Mouse (Mus musculus) hindbrain, embryonic 16.5 days (tissue): ENCODE data around the gene Prr14. TPM values are rescaled to one million over a fixed set of nuclear protein-coding genes. Genes with fewer than 3 reads are reported as not detected.

Experiments
- ATAC-seq: fragments of 200-750 bp; cut with Nextera tagmentation; 2 replicates; pipeline ENCODE4 v1.8.0; 2017; ENCODE audit warnings: moderate TSS enrichment, moderate library complexity
- H3K27ac ChIP-seq: fragments of 300-500 bp; sonication (generic); 2 replicates; pipeline ENCODE4 v1.5.1; 2014; ENCODE audit warnings: low read depth, mild to moderate bottlenecking, control low read depth, low read length, moderate library complexity
- H3K27me3 ChIP-seq: fragments of 300-500 bp; sonication (generic); replicated peaks from 2 replicates; pipeline ENCODE4 v1.6.1; 2014; ENCODE audit warnings: low read length; ENCODE audit not compliant: control insufficient read depth, insufficient read depth
- H3K36me3 ChIP-seq: fragments of 300-500 bp; sonication (generic); 2 replicates; pipeline ENCODE4 v1.6.1; 2014; ENCODE audit warnings: mild to moderate bottlenecking, low read length, moderate library complexity, mixed read lengths; ENCODE audit not compliant: control insufficient read depth, insufficient read depth
- H3K4me1 ChIP-seq: fragments of 300-500 bp; sonication (generic); 2 replicates; pipeline ENCODE4 v1.6.1; 2014; ENCODE audit warnings: low read depth, low read length; ENCODE audit not compliant: control insufficient read depth, insufficient read depth
- H3K4me2 ChIP-seq: fragments of 300-500 bp; sonication (generic); 2 replicates; pipeline ENCODE4 v1.6.1; 2014; ENCODE audit warnings: mild to moderate bottlenecking, low read length, control low read depth, moderate library complexity
- H3K4me3 ChIP-seq: fragments of 300-500 bp; sonication (generic); 2 replicates; pipeline ENCODE4 v1.5.1; 2014; ENCODE audit warnings: mild to moderate bottlenecking, low read length, control low read depth, moderate library complexity
- H3K9ac ChIP-seq: fragments of 300-500 bp; sonication (generic); 2 replicates; pipeline ENCODE4 v1.6.1; 2014; ENCODE audit warnings: low read depth, mild to moderate bottlenecking, control low read depth, low read length, moderate library complexity
- H3K9me3 ChIP-seq: fragments of 300-500 bp; sonication (generic); 2 replicates; pipeline ENCODE4 v1.6.1; 2014; ENCODE audit warnings: mild to moderate bottlenecking, low read length, moderate library complexity; ENCODE audit not compliant: control insufficient read depth
- WGBS: fragments of 180-500 bp; shearing (Covaris S2); extraction: QIAGEN DNeasy Blood & Tissue Kit; methylation state at CpG from one replicate; pipeline ENCODE4 v1.1.7; 2014; 5-methylcytosine and 5-hydroxymethylcytosine counted together
- polyA plus RNA-seq: library from polyadenylated mRNA; unstranded; fragments of >200 nt; fragmentation: Nextera tagmentation; extraction: Ambion mirVana; gene quantifications from 2 replicates; pipeline ENCODE4 v1.2.1, GENCODE M21; 2015

Prr14 gene
- polyA plus RNA-seq, 1 experiment from 2014 or later = 29.0 TPM

DNA sequence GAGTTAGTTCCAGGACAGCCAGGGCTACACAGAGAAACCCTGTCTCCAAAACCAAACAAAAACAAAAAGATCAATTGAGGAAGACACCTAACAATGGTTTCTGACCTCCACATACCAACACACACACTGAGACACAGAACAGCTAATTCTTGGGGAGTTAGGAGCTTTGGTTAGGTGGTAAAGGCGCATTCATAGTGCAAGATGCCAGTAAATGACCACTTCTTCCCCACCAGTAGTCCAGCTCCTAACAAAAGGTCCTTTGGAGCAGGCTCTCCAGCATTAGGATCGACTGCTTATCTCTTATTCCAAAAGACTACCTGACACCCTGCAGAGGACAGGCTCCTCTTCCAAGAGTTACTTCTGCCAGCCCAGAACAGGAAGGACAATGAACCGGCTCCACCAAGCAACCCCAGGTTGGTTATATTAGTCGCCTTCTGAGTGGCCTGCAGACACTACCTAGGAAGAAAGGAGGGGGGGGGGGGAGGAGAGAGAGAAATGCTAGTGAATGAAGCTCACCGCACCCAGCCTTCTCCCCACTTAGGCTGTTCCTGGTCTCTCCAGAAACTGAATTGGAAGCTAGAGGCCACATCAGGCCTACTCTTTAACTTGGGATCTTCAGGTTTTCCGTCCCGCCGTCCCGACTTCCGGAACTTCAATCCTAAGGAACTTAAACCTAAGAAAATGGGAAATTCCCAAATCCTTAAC lies 10.8 kb downstream of the Prr14 start:
- WGBS = 7% methylated on average over 10 of the region's 10 CpGs
- H3K4me2 ChIP-seq = peak overlapping the region; percentile 67

GRCm38 (mm10) chr7:127470743-127471645 lies 11.6 kb downstream of the Prr14 start:
- peak; percentile 96 for ATAC-seq
- Histone ChIP-seq H3K27me3 (no peaks in the 10 kb centered on the region), H3K9me3 (no peaks in the 10 kb centered on the region), H3K9ac (peak overlapping the region; percentile 93), H3K36me3 (peaks cover 26% of the 10 kb centered on the region), H3K4me2 (peak overlapping the region; percentile 67), H3K4me1 (peaks cover 9% of the 10 kb centered on the region), H3K27ac (peak overlapping the region; percentile 97), H3K4me3 (peak overlapping the region; percentile 86)
- 1% methylated on average over 46 of the region's 46 CpGs for WGBS

More for the DNA sequence above, 10.8 kb downstream of the Prr14 start:
- peak overlapping the region; percentile 51 for H3K9ac ChIP-seq
- H3K27me3 ChIP-seq = no peaks in the 10 kb centered on the region
- H3K9me3 ChIP-seq = no peaks in the 10 kb centered on the region
- no peak for ATAC-seq
- peak overlapping the region; percentile 86 for H3K4me3 ChIP-seq
- H3K36me3 ChIP-seq = peaks cover 18% of the 10 kb centered on the region
- H3K27ac ChIP-seq = peak overlapping the region; percentile 97
- H3K4me1 ChIP-seq = peaks cover 9% of the 10 kb centered on the region

DNA sequence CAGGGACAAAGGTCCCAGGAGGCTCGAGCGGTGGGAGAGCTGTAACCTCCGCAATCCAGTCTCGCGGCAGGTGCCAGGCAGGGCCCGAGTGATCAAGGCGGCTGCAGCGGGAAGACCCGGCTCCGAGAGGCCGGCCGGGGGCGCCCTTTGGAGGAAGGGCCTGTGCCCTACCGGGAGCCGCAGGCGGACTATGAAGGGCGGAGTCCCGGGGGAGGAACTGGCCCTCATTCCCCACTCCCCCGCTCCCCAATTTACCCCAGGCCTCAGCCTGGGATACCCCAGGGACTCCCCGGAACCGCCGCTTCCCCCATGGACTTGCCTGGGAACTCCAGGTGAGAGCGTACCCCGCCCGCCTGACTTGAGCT lies 12.2 kb downstream of the Prr14 start:
- Histone ChIP-seq H3K9me3 (no peaks in the 10 kb centered on the region), H3K27ac (peak overlapping the region; percentile 97), H3K36me3 (peaks cover 32% of the 10 kb centered on the region), H3K4me3 (peak overlapping the region; percentile 86), H3K4me1 (peaks cover 9% of the 10 kb centered on the region), H3K9ac (peak overlapping the region; percentile 93), H3K27me3 (no peaks in the 10 kb centered on the region), H3K4me2 (peak overlapping the region; percentile 67)
- ATAC-seq = peak; percentile 10
- 0% methylated on average over 15 of the region's 25 CpGs for WGBS

DNA sequence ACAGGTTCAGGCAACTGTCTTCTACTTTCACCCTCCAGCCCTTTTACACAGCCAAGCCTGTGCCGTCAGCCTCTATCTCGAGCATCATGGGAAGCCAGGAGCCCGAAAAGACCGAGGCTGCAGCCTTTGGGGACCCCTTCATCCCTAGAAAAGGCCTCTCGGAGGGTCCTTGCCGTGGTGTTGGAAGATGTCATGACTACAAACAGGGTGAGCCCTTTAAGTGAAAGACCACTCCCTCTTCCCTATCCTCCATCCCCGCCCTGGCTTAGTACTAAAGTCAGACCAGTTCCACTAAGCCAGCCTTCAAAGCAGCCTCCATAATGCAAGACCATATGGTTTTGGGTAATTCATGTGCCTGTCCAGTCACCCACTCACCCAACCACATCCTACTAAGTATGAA lies 12.6 kb downstream of the Prr14 start:
- Histone ChIP-seq H3K9me3 (no peaks in the 10 kb centered on the region), H3K4me1 (peaks cover 13% of the 10 kb centered on the region), H3K36me3 (peaks cover 34% of the 10 kb centered on the region), H3K27ac (peak overlapping the region; percentile 97), H3K9ac (peak overlapping the region; percentile 93), H3K4me3 (peak overlapping the region; percentile 86), H3K27me3 (no peaks in the 10 kb centered on the region), H3K4me2 (peak overlapping the region; percentile 67)
- WGBS = 0% methylated on average over 7 of the region's 7 CpGs
- peak; percentile 4; the same call in 1 of the 2 replicates for ATAC-seq

- ATAC-seq = no peak
- H3K4me3 ChIP-seq = no peak overlapping the region
- no peak overlapping the region for H3K9ac ChIP-seq
- H3K27me3 ChIP-seq = no peaks in the 10 kb centered on the region
- H3K4me1 ChIP-seq = peaks cover 16% of the 10 kb centered on the region
- H3K36me3 ChIP-seq = peaks cover 34% of the 10 kb centered on the region
- H3K9me3 ChIP-seq = no peaks in the 10 kb centered on the region
- H3K27ac ChIP-seq = no peak overlapping the region
- WGBS = 78% methylated on average over 5 of the region's 5 CpGs
- no peak overlapping the region for H3K4me2 ChIP-seq
These were observed 14.3 kb downstream of the Prr14 start for GRCm38 (mm10) chr7:127473705-127474104.

DNA sequence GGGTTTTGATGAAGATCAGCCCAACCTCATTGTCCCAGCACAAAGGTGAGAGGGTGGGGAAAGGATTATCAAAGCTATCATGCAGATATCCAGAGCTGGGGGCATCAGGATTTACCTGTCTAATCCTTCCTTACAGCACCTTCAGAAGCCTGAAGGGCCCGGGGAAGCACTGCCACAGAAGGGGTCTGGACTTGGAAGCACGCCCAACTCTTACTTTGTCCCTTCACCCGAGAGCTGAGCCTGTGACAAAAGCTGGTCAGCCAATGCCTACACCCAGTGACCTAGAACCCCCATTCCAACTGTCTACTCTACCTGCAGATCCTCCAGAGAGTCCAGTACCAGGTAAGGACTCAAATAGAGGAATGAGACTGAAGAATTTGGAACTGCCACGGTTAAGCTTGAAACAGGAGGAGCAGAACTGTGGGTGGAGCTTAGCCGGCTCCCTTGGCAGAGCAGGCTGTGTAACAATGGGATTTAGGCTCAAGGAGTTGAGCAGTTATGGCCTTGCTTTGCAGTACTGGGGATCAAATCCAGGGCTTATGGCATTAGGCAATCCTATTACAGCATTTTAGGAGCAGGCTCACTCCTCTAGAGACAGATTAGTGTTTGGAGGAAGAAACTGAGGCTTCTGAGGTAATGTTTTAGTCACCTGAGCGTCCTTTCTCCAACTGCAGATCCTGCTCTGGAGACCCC lies 15.1 kb downstream of the Prr14 start:
- Histone ChIP-seq H3K9ac (no peak overlapping the region), H3K36me3 (peaks cover 34% of the 10 kb centered on the region), H3K4me1 (peaks cover 17% of the 10 kb centered on the region), H3K4me3 (no peak overlapping the region), H3K27me3 (no peaks in the 10 kb centered on the region), H3K27ac (no peak overlapping the region), H3K9me3 (no peaks in the 10 kb centered on the region), H3K4me2 (no peak overlapping the region)
- ATAC-seq = no peak
- WGBS = 80% methylated on average over 6 of the region's 6 CpGs

DNA sequence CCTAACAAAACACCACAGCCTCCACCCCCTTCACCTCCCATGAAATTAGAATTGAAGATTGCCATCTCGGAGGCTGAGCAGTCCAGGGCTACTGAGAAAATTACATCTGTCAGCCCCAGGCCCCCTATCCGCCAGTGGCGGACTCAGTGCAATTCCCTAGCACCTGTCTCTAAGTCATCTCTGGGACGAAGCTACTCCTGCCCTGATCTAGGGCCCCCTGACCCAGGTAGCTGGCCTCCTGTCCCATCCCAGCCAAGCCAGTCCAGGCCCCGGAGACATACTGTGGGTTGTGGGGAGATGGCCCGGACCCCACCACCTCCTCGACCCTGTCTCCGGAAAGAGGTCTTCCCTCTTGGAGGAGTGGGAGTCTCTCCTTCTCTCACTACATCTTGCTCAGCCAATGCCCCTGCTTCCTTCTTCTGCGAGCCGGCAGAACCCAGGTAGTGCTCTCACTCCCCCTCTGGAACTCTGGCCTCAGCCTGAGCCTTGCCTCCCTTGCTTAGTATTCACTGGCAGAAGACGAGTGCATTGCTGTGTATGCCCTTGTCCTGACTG lies 15.9 kb downstream of the Prr14 start:
- no peak overlapping the region for H3K4me3 ChIP-seq
- WGBS = 91% methylated on average over 11 of the region's 11 CpGs
- no peak overlapping the region for H3K4me2 ChIP-seq
- H3K9ac ChIP-seq = no peak overlapping the region
- peaks cover 24% of the 10 kb centered on the region for H3K4me1 ChIP-seq
- H3K9me3 ChIP-seq = no peaks in the 10 kb centered on the region
- peaks cover 34% of the 10 kb centered on the region for H3K36me3 ChIP-seq
- H3K27ac ChIP-seq = no peak overlapping the region
- no peaks in the 10 kb centered on the region for H3K27me3 ChIP-seq
- ATAC-seq = no peak

DNA sequence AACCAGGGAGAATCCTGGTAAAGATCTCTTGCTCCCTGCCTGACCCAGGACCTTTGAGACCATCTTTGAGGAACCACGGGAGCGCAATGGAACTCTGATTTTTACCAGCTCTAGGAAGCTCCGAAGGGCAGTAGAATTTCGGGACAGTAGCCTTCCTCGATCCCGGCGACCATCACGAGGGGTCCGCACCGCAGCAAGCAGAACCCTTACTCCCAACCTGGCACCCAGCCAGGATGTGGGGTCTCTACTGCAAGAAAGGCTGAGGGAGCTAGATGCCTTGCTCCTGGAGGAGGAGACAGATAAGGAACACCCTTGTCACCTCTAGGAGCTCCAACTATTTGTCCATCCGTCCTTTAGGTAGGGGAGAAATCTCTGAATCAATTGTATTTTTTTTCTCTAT lies 16.9 kb downstream of the Prr14 start:
- WGBS = 94% methylated on average over 11 of the region's 11 CpGs
- H3K27me3 ChIP-seq = no peaks in the 10 kb centered on the region
- H3K9ac ChIP-seq = no peak overlapping the region
- H3K4me1 ChIP-seq = peaks cover 32% of the 10 kb centered on the region
- H3K4me2 ChIP-seq = no peak overlapping the region
- H3K27ac ChIP-seq = no peak overlapping the region
- ATAC-seq = no peak
- H3K36me3 ChIP-seq = peaks cover 34% of the 10 kb centered on the region
- H3K4me3 ChIP-seq = no peak overlapping the region
- H3K9me3 ChIP-seq = no peaks in the 10 kb centered on the region
